Mouse (Mus musculus): Measurements from ENCODE around the gene D930048N14Rik. TPM values are rescaled to one million over a fixed set of nuclear protein-coding genes. Genes with fewer than 3 reads are reported as not detected.
"Not testable (repeated sequence)": the region's sequence is repeated elsewhere in the genome, so short reads cannot be mapped to it uniquely, and the experiment has no call there.

D930048N14Rik gene
- polyA plus RNA-seq, 1 experiment, result 5.3 TPM

DNA sequence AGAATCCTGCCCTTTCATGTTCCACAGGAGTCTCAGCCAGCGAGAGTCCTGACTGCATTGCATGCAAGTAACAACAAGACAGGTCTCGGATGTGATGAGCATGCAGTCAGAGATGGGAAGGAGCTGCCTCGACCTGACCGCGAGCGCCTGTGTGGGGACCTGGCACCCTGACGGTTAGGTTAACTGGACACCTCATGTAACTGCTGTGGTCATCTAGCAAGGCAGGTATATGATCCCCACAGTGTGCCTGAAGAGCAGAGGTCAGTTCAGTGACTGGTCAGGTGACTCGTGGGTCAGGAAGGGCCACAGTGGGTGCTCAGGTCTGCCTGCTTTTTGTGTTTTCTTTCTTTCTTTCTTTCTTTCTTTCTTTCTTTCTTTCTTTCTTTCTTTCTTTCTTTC lies 31.2 kb downstream of the D930048N14Rik start:
- Histone ChIP-seq H3K36me3 (ENCODE audit: control insufficient read depth, insufficient read depth, low read length) (no peaks in the 10 kb centered on the region), H3K27me3 (ENCODE audit: control insufficient read depth, insufficient read depth, low read length) (no peaks in the 10 kb centered on the region), H3K4me1 (ENCODE audit: control insufficient read depth, insufficient read depth, low read length) (peaks cover 4% of the 10 kb centered on the region), H3K4me3 (ENCODE audit: control insufficient read depth, low read depth, low read length) (peak overlapping the region; percentile 25), H3K27ac (ENCODE audit: control insufficient read depth, insufficient read depth, low read depth, low read length) (peak overlapping the region; percentile 67; the same call in 1 of the 2 replicates)
- no peak for TF ChIP-seq POLR2A (IDR thresholded peaks at IDR 0.05; ENCODE audit: control insufficient read depth, low read depth, low read length)
- TF ChIP-seq CTCF (IDR thresholded peaks at IDR 0.05; ENCODE audit: control insufficient read depth, insufficient read depth, insufficient replicate concordance, low read depth, low read length), result no peak

DNA sequence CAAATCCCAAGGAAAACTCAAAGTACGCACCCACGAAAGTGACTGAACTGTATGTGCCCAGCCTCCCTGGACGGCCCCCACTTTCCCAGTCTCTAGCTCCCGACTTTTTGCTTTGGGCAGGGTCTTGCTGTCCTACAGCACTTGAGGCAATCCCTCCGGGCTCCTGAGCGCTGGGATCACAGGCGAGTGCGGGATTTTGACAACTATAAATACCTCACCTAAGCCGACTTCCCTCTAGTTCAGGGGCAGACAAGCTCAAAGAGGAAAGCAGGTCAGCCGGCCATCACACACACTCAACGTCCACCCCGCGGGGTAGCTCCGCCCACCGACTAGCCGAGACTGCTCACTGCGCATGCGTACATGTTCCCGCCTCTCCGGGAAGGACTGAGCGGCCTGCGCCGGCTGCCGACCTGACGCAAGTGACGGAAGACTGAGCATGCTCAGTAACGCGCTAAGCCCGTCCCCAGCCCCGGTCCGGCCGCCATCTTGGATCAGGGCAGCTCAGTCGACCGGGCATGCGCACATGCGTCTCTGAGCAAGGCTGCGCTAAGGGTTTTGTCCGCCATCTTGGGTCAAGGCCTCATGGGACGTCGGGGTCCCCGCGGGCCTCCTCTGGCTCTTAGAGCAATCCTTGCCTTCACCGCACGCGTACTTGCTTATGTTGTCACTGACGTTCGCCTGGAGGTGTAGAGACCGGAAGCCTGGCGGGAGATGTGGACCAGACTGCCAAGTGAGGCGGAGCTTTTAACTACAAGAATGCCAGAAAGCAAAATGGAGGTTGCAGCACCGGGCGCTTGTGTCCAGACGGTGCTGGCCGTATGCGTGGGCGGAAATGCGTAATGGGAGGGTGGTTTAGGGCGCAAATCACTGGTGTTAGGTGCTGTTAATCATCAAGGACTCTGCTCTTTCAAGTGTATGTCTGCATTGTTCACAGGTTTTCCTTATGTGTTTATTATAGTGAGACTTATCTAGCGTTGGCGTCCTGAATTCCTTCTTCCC lies 37.9 kb downstream of the D930048N14Rik start, which contains the start of gene 0610009B22Rik:
Gene 0610009B22Rik, minus strand, starts transcription at position 545 of the 999 bp plus-strand sequence.
- Histone ChIP-seq H3K27me3 (ENCODE audit: control insufficient read depth, insufficient read depth, low read length) (no peaks in the 10 kb centered on the region), H3K4me1 (ENCODE audit: control insufficient read depth, insufficient read depth, low read length) (no peaks in the 10 kb centered on the region; the same call in 1 of the 2 replicates), H3K4me3 (ENCODE audit: control insufficient read depth, low read depth, low read length) (peak within 1 kb of the TSS; percentile 98), H3K36me3 (ENCODE audit: control insufficient read depth, insufficient read depth, low read length) (no peaks in the 10 kb centered on the region), H3K27ac (ENCODE audit: control insufficient read depth, insufficient read depth, low read depth, low read length) (peak within 1 kb of the TSS; percentile 100)
- TF ChIP-seq CTCF (IDR thresholded peaks at IDR 0.05; ENCODE audit: control insufficient read depth, insufficient read depth, insufficient replicate concordance, low read depth, low read length), result no peak
- TF ChIP-seq POLR2A (IDR thresholded peaks at IDR 0.05; ENCODE audit: control insufficient read depth, low read depth, low read length), result peak; percentile 99

DNA sequence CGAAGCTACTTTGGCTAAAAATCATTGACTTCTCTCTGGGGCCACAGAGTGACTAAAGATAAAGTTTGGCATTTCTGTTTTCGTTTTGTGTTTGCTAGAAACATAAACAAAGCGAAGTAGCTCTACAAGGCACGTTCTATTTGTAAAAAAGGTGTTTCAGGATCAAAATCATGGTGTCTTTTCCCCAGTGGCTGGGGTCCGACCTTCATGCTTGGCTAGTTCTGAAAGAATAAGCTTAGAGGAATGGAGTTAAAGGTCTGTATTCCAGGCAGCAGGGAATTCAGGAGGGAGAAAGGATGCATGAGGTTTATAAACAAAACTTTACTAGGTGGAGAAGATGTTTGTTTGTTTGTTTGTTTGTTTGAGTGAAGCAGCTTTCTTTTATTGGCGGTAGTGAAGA lies 38.6 kb downstream of the D930048N14Rik start:
- Histone ChIP-seq H3K27me3 (ENCODE audit: control insufficient read depth, insufficient read depth, low read length) (no peaks in the 10 kb centered on the region), H3K27ac (ENCODE audit: control insufficient read depth, insufficient read depth, low read depth, low read length) (peak overlapping the region; percentile 100), H3K4me3 (ENCODE audit: control insufficient read depth, low read depth, low read length) (peak overlapping the region; percentile 98; the same call in 1 of the 2 replicates), H3K36me3 (ENCODE audit: control insufficient read depth, insufficient read depth, low read length) (no peaks in the 10 kb centered on the region), H3K4me1 (ENCODE audit: control insufficient read depth, insufficient read depth, low read length) (no peaks in the 10 kb centered on the region; the same call in 1 of the 2 replicates)
- no peak for TF ChIP-seq POLR2A (IDR thresholded peaks at IDR 0.05; ENCODE audit: control insufficient read depth, low read depth, low read length)
- no peak for TF ChIP-seq CTCF (IDR thresholded peaks at IDR 0.05; ENCODE audit: control insufficient read depth, insufficient read depth, insufficient replicate concordance, low read depth, low read length)

DNA sequence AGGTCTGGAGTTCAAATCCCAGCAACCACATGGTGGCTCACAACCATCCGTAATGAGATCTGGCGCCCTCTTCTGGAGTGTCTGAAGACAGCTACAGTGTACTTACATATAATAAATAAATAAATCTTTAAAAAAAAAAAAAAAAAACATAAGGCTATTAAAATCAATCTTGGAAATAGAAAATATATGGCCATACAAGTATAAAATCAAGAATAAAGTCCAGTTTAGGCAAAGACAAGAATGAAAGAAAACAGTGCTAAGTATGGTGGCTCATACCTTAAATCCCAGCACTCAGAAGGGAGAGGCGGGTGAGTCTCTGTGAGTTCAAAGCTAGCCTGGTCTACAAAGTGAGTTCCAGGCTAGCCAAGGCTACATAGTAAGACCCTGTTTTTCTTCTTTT lies 39.8 kb downstream of the D930048N14Rik start:
- not testable (repeated sequence) for H3K27me3 ChIP-seq (ENCODE audit: control insufficient read depth, insufficient read depth, low read length); H3K36me3 ChIP-seq (ENCODE audit: control insufficient read depth, insufficient read depth, low read length); H3K4me3 ChIP-seq (ENCODE audit: control insufficient read depth, low read depth, low read length); H3K4me1 ChIP-seq (ENCODE audit: control insufficient read depth, insufficient read depth, low read length); H3K27ac ChIP-seq (ENCODE audit: control insufficient read depth, insufficient read depth, low read depth, low read length)

DNA sequence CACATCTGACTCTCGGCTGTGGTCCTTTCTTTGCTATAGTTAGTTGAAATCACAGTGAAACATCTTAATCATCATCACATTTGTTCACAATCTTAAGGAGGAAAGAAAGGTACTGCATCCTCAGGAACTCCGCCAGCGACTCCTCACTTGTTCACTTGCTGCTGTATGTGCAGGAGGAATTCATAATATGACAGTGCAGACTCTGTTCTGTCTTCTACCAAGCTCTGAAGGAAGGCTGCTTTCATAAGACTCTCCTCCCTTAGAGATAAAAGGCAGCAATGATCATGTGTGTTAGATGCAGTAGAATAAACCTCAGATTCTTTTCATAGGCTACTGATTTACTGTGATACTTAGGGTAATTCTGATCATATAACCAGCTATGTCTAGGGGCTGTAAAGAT lies 44.2 kb downstream of the D930048N14Rik start:
- peaks cover 3% of the 10 kb centered on the region; the same call in 1 of the 2 replicates for H3K36me3 ChIP-seq (ENCODE audit: control insufficient read depth, insufficient read depth, low read length)
- no peaks in the 10 kb centered on the region for H3K4me1 ChIP-seq (ENCODE audit: control insufficient read depth, insufficient read depth, low read length)

DNA sequence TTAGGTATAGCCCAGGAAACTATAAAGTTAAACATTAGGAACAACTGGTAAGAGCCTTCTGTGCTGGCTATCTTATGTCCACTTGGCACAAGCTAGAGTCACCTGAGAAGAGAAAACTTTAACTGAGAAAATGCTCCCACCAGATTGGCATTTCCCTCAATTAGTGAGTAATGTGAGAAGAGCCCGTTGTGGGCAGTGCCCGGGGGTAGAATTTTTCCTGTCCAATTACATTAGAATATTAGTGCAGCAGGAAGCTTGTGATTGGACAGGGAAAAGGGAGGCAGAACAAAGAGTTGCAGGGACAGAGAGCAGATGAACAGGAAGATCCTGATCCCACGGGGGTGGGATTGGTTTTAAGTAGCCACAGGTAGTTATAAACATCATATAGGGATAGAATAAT lies 52.1 kb downstream of the D930048N14Rik start:
- H3K4me3 ChIP-seq (ENCODE audit: control insufficient read depth, low read depth, low read length), result no peak overlapping the region
- H3K27ac ChIP-seq (ENCODE audit: control insufficient read depth, insufficient read depth, low read depth, low read length), result no peak overlapping the region
- H3K4me1 ChIP-seq (ENCODE audit: control insufficient read depth, insufficient read depth, low read length), result no peaks in the 10 kb centered on the region; the same call in 1 of the 2 replicates
- no peaks in the 10 kb centered on the region for H3K27me3 ChIP-seq (ENCODE audit: control insufficient read depth, insufficient read depth, low read length)
- TF ChIP-seq POLR2A (IDR thresholded peaks at IDR 0.05; ENCODE audit: control insufficient read depth, low read depth, low read length), result no peak
- TF ChIP-seq CTCF (IDR thresholded peaks at IDR 0.05; ENCODE audit: control insufficient read depth, insufficient read depth, insufficient replicate concordance, low read depth, low read length), result no peak
- peaks cover 13% of the 10 kb centered on the region for H3K36me3 ChIP-seq (ENCODE audit: control insufficient read depth, insufficient read depth, low read length)

More for the DNA sequence above, 44.2 kb downstream of the D930048N14Rik start:
- H3K27ac ChIP-seq (ENCODE audit: control insufficient read depth, insufficient read depth, low read depth, low read length), result no peak overlapping the region
- no peak for TF ChIP-seq CTCF (IDR thresholded peaks at IDR 0.05; ENCODE audit: control insufficient read depth, insufficient read depth, insufficient replicate concordance, low read depth, low read length)
- TF ChIP-seq POLR2A (IDR thresholded peaks at IDR 0.05; ENCODE audit: control insufficient read depth, low read depth, low read length), result no peak
- H3K4me3 ChIP-seq (ENCODE audit: control insufficient read depth, low read depth, low read length), result no peak overlapping the region
- no peaks in the 10 kb centered on the region for H3K27me3 ChIP-seq (ENCODE audit: control insufficient read depth, insufficient read depth, low read length)

DNA sequence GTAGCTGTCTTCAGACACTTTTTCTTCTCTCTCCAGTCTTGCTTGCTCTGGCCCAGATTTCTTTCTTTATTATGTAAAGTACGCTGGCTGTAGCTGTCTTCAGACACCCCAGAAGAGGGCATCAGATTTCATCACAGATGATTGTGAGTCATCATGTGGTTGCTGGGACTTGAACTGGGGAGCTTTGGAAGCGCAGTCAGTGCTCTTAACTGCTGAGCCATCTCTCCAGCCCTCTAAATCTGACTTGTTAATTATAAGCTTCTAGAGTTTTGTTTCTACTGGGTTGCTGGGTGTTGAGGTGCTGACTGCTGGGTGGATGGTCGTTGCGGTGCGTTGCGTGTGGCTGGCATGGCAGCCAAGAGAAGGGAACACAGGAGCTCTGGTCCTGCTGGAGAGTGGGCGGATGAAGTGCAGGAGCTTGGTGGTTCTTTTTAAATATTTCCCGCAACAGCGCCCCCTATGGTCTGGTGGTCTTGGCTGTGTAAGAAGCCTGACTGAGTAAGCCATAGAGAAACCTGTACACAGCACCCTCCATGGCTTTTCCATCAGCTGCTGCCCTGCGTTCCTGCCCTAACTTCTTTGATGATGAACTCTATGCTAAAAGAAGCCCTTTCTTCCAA lies 52.7 kb downstream of the D930048N14Rik start:
- Histone ChIP-seq H3K36me3 (ENCODE audit: control insufficient read depth, insufficient read depth, low read length) (peaks cover 13% of the 10 kb centered on the region), H3K4me3 (ENCODE audit: control insufficient read depth, low read depth, low read length) (peak overlapping the region; percentile 6; the same call in 1 of the 2 replicates), H3K4me1 (ENCODE audit: control insufficient read depth, insufficient read depth, low read length) (no peaks in the 10 kb centered on the region; the same call in 1 of the 2 replicates), H3K27ac (ENCODE audit: control insufficient read depth, insufficient read depth, low read depth, low read length) (peak overlapping the region; percentile 58; the same call in 1 of the 2 replicates), H3K27me3 (ENCODE audit: control insufficient read depth, insufficient read depth, low read length) (no peaks in the 10 kb centered on the region)
- TF ChIP-seq POLR2A (IDR thresholded peaks at IDR 0.05; ENCODE audit: control insufficient read depth, low read depth, low read length) (no peak), CTCF (IDR thresholded peaks at IDR 0.05; ENCODE audit: control insufficient read depth, insufficient read depth, insufficient replicate concordance, low read depth, low read length) (peak; percentile 12; the same call in 1 of the 2 replicates)
